Mouse (Mus musculus) bone marrow macrophage, adult 2 months (primary cell): ENCODE measurements around the gene Cbfa2t2. TPM values are rescaled to one million over a fixed set of nuclear protein-coding genes. Genes with fewer than 3 reads are reported as not detected.

Experiments
- H3K27ac ChIP-seq: 2 replicates; pipeline ENCODE4 v1.5.1; 2012; ENCODE audit warnings: low read depth, low read length; ENCODE audit not compliant: insufficient read depth
- H3K4me1 ChIP-seq: 2 replicates; pipeline ENCODE4 v1.6.1; 2012; ENCODE audit warnings: low read length; ENCODE audit not compliant: control insufficient read depth, insufficient read depth
- H3K4me3 ChIP-seq: 2 replicates; pipeline ENCODE4 v1.5.1; 2012; ENCODE audit warnings: mild to moderate bottlenecking, low read length, moderate library complexity; ENCODE audit not compliant: insufficient read depth
- CTCF ChIP-seq: IDR thresholded peaks from 2 replicates; pipeline ENCODE4 v1.5.1; 2012; ENCODE audit warnings: low read depth, mild to moderate bottlenecking, low read length, moderate library complexity
- POLR2A ChIP-seq: IDR thresholded peaks from 2 replicates; pipeline ENCODE4 v1.6.1; 2012; ENCODE audit warnings: mild to moderate bottlenecking, low read depth, low read length, borderline replicate concordance
- polyA plus RNA-seq: library from polyadenylated mRNA; stranded (reverse); fragments of >200 nt; gene quantifications from 2 replicates; pipeline ENCODE4 v1.2.4, GENCODE M21; 2012; ENCODE audit not compliant: missing spikeins, insufficient read depth, insufficient read length

Cbfa2t2 gene
- polyA plus RNA-seq, 1 experiment: 16.5 TPM

GRCm38 (mm10) chr2:154407643-154408445 is 28.4 kb upstream of the Cbfa2t2 start, which contains the start of gene Snta1:
Gene Snta1, minus strand, starts transcription at chr2:154408099.
- H3K4me3 ChIP-seq: peak within 1 kb of the TSS; percentile 72
- TF ChIP-seq POLR2A: 0 out of 2 replicates have a peak, but pooled peaks have one; percentile 27
- TF ChIP-seq CTCF: no peak
- H3K27ac ChIP-seq: peak within 1 kb of the TSS; percentile 28
- H3K4me1 ChIP-seq: peaks cover 25% of the 10 kb centered on the region

GRCm38 (mm10) chr2:154410355-154410754 is 25.9 kb upstream of the Cbfa2t2 start:
- Histone ChIP-seq H3K4me1 (peaks cover 23% of the 10 kb centered on the region), H3K4me3 (no peak overlapping the region), H3K27ac (no peak overlapping the region)
- 0 out of 2 replicates have a peak, but pooled peaks have one; percentile 11 for TF ChIP-seq CTCF
- no peak for TF ChIP-seq POLR2A

- TF ChIP-seq CTCF (no peak), POLR2A (no peak)
- Histone ChIP-seq H3K4me1 (peaks cover 9% of the 10 kb centered on the region), H3K27ac (no peak overlapping the region), H3K4me3 (no peak overlapping the region)
These were observed 24.1 kb upstream of the Cbfa2t2 start for GRCm38 (mm10) chr2:154412018-154412666.

- TF ChIP-seq POLR2A: no peak
- peak; percentile 85 for TF ChIP-seq CTCF
- no peak overlapping the region for H3K4me3 ChIP-seq
- no peak overlapping the region for H3K27ac ChIP-seq
- H3K4me1 ChIP-seq: no peaks in the 10 kb centered on the region
These were observed 19.2 kb upstream of the Cbfa2t2 start for GRCm38 (mm10) chr2:154417107-154417506.

- TF ChIP-seq POLR2A: no peak
- TF ChIP-seq CTCF: no peak
- no peaks in the 10 kb centered on the region for H3K4me1 ChIP-seq
- no peak overlapping the region for H3K4me3 ChIP-seq
- H3K27ac ChIP-seq: no peak overlapping the region
These were observed 18.3 kb upstream of the Cbfa2t2 start for GRCm38 (mm10) chr2:154418001-154418400.

GRCm38 (mm10) chr2:154419631-154420515 is 16.4 kb upstream of the Cbfa2t2 start:
- Histone ChIP-seq H3K27ac (no peak overlapping the region), H3K4me1 (no peaks in the 10 kb centered on the region), H3K4me3 (no peak overlapping the region)
- TF ChIP-seq CTCF (no peak), POLR2A (no peak)

- TF ChIP-seq CTCF: no peak
- TF ChIP-seq POLR2A: no peak
- H3K4me3 ChIP-seq: no peak overlapping the region
- H3K27ac ChIP-seq: no peak overlapping the region
- no peaks in the 10 kb centered on the region for H3K4me1 ChIP-seq
These were observed 15.1 kb upstream of the Cbfa2t2 start for GRCm38 (mm10) chr2:154420942-154421731.

GRCm38 (mm10) chr2:154422181-154422580 is 14.1 kb upstream of the Cbfa2t2 start:
- no peak for TF ChIP-seq CTCF
- no peak for TF ChIP-seq POLR2A

GRCm38 (mm10) chr2:154423548-154423947 is 12.7 kb upstream of the Cbfa2t2 start:
- Histone ChIP-seq H3K4me1 (no peaks in the 10 kb centered on the region), H3K27ac (no peak overlapping the region), H3K4me3 (no peak overlapping the region)
- TF ChIP-seq POLR2A (no peak), CTCF (no peak)

More at GRCm38 (mm10) chr2:154422181-154422580, 14.1 kb upstream of the Cbfa2t2 start:
- no peak overlapping the region for H3K4me3 ChIP-seq
- H3K4me1 ChIP-seq: no peaks in the 10 kb centered on the region
- no peak overlapping the region for H3K27ac ChIP-seq
